Mouse (Mus musculus): Measurements from ENCODE around the gene Bag5. TPM values are rescaled to one million over a fixed set of nuclear protein-coding genes. Genes with fewer than 3 reads are reported as not detected.
"Not testable (repeated sequence)": the region's sequence is repeated elsewhere in the genome, so short reads cannot be mapped to it uniquely, and the experiment has no call there.

Gene Bag5
- polyA plus RNA-seq, 1 experiment from 2014 or later = 45.7 TPM

- WGBS = 92% methylated on average over 5 of the region's 5 CpGs
These were observed 45.6 kb downstream of the Bag5 start for GRCm38 (mm10) chr12:111667421-111667820.

DNA sequence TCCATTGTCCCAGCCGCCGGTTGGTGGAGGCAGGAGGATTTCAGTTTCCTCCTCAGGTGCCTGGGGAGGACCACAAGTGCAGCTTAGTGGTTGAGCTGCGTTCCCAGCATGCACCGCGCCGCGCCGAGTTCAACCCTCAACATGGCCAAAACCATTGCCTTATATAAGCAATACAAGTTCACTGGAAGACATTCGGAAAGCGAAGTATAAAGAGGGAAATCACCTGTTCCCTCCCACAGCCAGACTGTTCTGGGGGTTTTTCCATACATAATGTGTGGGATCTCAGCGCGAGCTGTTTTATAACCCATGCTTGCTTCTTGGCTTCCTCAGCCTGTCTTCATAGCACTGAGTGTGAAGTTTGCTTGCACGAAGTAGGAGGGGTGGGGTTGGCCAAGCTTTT, 46.7 kb downstream of the Bag5 start:
- no peak overlapping the region for H3K27ac ChIP-seq
- H3K36me3 ChIP-seq (ENCODE audit: insufficient read depth, low read length) = no peaks in the 10 kb centered on the region
- H3K4me3 ChIP-seq (replicated peaks; ENCODE audit: low read depth, low read length) = no peak overlapping the region
- peaks cover 28% of the 10 kb centered on the region for H3K4me1 ChIP-seq (replicated peaks; ENCODE audit: insufficient read depth, low read length)
- no peaks in the 10 kb centered on the region for H3K9me3 ChIP-seq (replicated peaks; ENCODE audit: low read length)
- DNase-seq (ENCODE audit: low spot score) (no peak), ATAC-seq (replicated peaks; ENCODE audit: low FRiP score, low read depth) (no peak)
- H3K27me3 ChIP-seq (ENCODE audit: insufficient read depth, low read length) = peaks cover 2% of the 10 kb centered on the region; the same call in 1 of the 2 replicates
- 76% methylated on average over 13 of the region's 13 CpGs for WGBS
- H3K9ac ChIP-seq (ENCODE audit: low read depth, low read length) = no peak overlapping the region
- H3K4me2 ChIP-seq (ENCODE audit: low read length) = no peak overlapping the region
- no peak for TF ChIP-seq CTCF (IDR thresholded peaks at IDR 0.05; ENCODE audit: low read depth)

More at GRCm38 (mm10) chr12:111667421-111667820, 45.6 kb downstream of the Bag5 start:
- H3K27ac ChIP-seq = no peak overlapping the region
- ATAC-seq (replicated peaks; ENCODE audit: low FRiP score, low read depth) (no peak), DNase-seq (ENCODE audit: low spot score) (no peak)
- peaks cover 36% of the 10 kb centered on the region for H3K4me1 ChIP-seq (replicated peaks; ENCODE audit: insufficient read depth, low read length)
- H3K27me3 ChIP-seq (ENCODE audit: insufficient read depth, low read length) = peaks cover 5% of the 10 kb centered on the region; the same call in 1 of the 2 replicates
- H3K4me3 ChIP-seq (replicated peaks; ENCODE audit: low read depth, low read length) = no peak overlapping the region
- H3K4me2 ChIP-seq (ENCODE audit: low read length) = no peak overlapping the region
- H3K9me3 ChIP-seq (replicated peaks; ENCODE audit: low read length) = no peaks in the 10 kb centered on the region
- no peak overlapping the region for H3K9ac ChIP-seq (ENCODE audit: low read depth, low read length)
- H3K36me3 ChIP-seq (ENCODE audit: insufficient read depth, low read length) = no peaks in the 10 kb centered on the region
- no peak for TF ChIP-seq CTCF (IDR thresholded peaks at IDR 0.05; ENCODE audit: low read depth)

GRCm38 (mm10) chr12:111665041-111665880, 47.8 kb downstream of the Bag5 start:
- H3K27ac ChIP-seq = 0 out of 2 replicates have a peak overlapping the region, but pooled peaks have one; percentile 31
- no peak for DNase-seq (ENCODE audit: low spot score)
- WGBS = 74% methylated on average over 13 of the region's 13 CpGs

DNA sequence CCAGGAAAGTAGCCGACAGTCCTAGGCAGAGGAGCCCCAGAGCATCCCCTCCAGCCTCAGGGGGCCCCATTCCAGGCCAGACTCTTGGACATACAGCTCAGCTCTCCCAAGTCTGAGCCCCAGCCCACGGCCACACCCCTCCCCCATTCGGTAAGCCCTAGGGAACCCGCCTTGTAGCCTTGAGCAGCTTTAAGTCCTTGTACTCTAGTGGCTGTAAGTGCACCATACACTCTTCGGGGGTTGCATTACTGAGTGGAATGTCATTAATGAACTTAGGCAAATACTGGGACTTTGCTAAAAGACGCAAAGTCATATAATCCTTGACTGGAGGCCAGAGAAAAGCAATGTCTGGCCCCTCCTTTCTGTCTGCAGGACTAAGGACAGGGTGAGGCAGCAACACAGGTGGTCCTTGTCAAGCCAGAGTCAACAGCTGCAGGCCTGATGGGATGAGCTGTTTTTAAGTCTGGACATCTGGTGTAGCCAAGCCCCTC, 48.9 kb downstream of the Bag5 start:
- ATAC-seq (replicated peaks; ENCODE audit: low FRiP score, low read depth) (peak; percentile 53), DNase-seq (ENCODE audit: low spot score) (peak; percentile 90)
- Histone ChIP-seq H3K4me3 (replicated peaks; ENCODE audit: low read depth, low read length) (no peak overlapping the region), H3K9me3 (replicated peaks; ENCODE audit: low read length) (no peaks in the 10 kb centered on the region), H3K27me3 (ENCODE audit: insufficient read depth, low read length) (no peaks in the 10 kb centered on the region), H3K4me1 (replicated peaks; ENCODE audit: insufficient read depth, low read length) (peaks cover 14% of the 10 kb centered on the region), H3K27ac (peak overlapping the region; percentile 81), H3K36me3 (ENCODE audit: insufficient read depth, low read length) (0 out of 2 replicates have a peak, but pooled peaks cover 3% of the 10 kb centered on the region), H3K9ac (ENCODE audit: low read depth, low read length) (no peak overlapping the region), H3K4me2 (ENCODE audit: low read length) (peak overlapping the region; percentile 17; the same call in 1 of the 2 replicates)
- 21% methylated on average over 6 of the region's 6 CpGs for WGBS
- no peak; the same call in 1 of the 2 replicates for TF ChIP-seq CTCF (IDR thresholded peaks at IDR 0.05; ENCODE audit: low read depth)

More at GRCm38 (mm10) chr12:111665041-111665880, 47.8 kb downstream of the Bag5 start:
- H3K27me3 ChIP-seq (ENCODE audit: insufficient read depth, low read length) = peaks cover 2% of the 10 kb centered on the region; the same call in 1 of the 2 replicates
- no peak overlapping the region for H3K4me3 ChIP-seq (replicated peaks; ENCODE audit: low read depth, low read length)
- peaks cover 17% of the 10 kb centered on the region for H3K4me1 ChIP-seq (replicated peaks; ENCODE audit: insufficient read depth, low read length)
- TF ChIP-seq CTCF (IDR thresholded peaks at IDR 0.05; ENCODE audit: low read depth) = no peak
- no peaks in the 10 kb centered on the region for H3K9me3 ChIP-seq (replicated peaks; ENCODE audit: low read length)
- H3K4me2 ChIP-seq (ENCODE audit: low read length) = no peak overlapping the region
- ATAC-seq (replicated peaks; ENCODE audit: low FRiP score, low read depth) = no peak
- no peak overlapping the region for H3K9ac ChIP-seq (ENCODE audit: low read depth, low read length)
- H3K36me3 ChIP-seq (ENCODE audit: insufficient read depth, low read length) = 0 out of 2 replicates have a peak, but pooled peaks cover 1% of the 10 kb centered on the region

GRCm38 (mm10) chr12:111663228-111664143, 49.6 kb downstream of the Bag5 start:
- H3K4me2 ChIP-seq (ENCODE audit: low read length) = peak overlapping the region; percentile 17; the same call in 1 of the 2 replicates
- no peaks in the 10 kb centered on the region for H3K27me3 ChIP-seq (ENCODE audit: insufficient read depth, low read length)
- H3K9ac ChIP-seq (ENCODE audit: low read depth, low read length) = no peak overlapping the region
- WGBS = 34% methylated on average over 17 of the region's 17 CpGs
- TF ChIP-seq CTCF (IDR thresholded peaks at IDR 0.05; ENCODE audit: low read depth) = no peak
- peak overlapping the region; percentile 81 for H3K27ac ChIP-seq
- DNase-seq (ENCODE audit: low spot score) (peak; percentile 40), ATAC-seq (replicated peaks; ENCODE audit: low FRiP score, low read depth) (no peak; the same call in 1 of the 2 replicates)
- H3K4me1 ChIP-seq (replicated peaks; ENCODE audit: insufficient read depth, low read length) = peaks cover 7% of the 10 kb centered on the region
- H3K4me3 ChIP-seq (replicated peaks; ENCODE audit: low read depth, low read length) = no peak overlapping the region
- 0 out of 2 replicates have a peak, but pooled peaks cover 3% of the 10 kb centered on the region for H3K36me3 ChIP-seq (ENCODE audit: insufficient read depth, low read length)
- no peaks in the 10 kb centered on the region for H3K9me3 ChIP-seq (replicated peaks; ENCODE audit: low read length)

DNA sequence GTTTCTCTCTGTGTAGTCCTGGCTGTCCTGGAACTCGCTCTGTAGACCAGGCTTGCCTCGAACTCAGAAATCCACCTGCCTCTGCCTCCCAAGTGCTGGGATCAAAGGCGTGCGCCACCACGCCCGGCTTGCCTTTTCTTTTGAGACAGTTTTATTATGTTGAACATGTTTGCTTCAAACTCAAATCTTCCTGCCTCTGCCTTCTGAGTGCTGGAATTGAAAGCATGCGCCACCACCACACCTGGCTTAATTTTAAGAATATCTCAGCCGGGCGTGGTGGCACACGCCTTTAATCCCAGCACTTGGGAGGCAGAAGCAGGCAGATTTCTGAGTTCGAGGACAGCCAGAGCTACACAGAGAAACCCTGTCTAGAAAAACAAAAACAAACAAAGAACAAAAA, 51.5 kb downstream of the Bag5 start:
- not testable (repeated sequence) for H3K9ac ChIP-seq (ENCODE audit: low read depth, low read length); H3K4me3 ChIP-seq (replicated peaks; ENCODE audit: low read depth, low read length); H3K27ac ChIP-seq; H3K9me3 ChIP-seq (replicated peaks; ENCODE audit: low read length); DNase-seq (ENCODE audit: low spot score); H3K4me1 ChIP-seq (replicated peaks; ENCODE audit: insufficient read depth, low read length); H3K27me3 ChIP-seq (ENCODE audit: insufficient read depth, low read length); H3K4me2 ChIP-seq (ENCODE audit: low read length); ATAC-seq (replicated peaks; ENCODE audit: low FRiP score, low read depth)
- WGBS = 96% methylated on average over 11 of the region's 11 CpGs
- H3K36me3 ChIP-seq (ENCODE audit: insufficient read depth, low read length) = peaks cover 14% of the 10 kb centered on the region

Data from kidney, postnatal 0 days (tissue).